Mouse (Mus musculus) MEL-GATA-1-ER (cell line): ENCODE results near the gene Siah2.
A peak's percentile ranks its signal among the peaks of the same experiment; 100 is the strongest.

Experiments
- DNase-seq: peaks from one replicate; pipeline ENCODE4 v3.0.0-alpha.2; 2012; ENCODE audit warnings: low read depth; ENCODE audit errors: extremely low read depth

Gene Siah2

GRCm38 (mm10) chr3:58671616-58672250 lies 20.5 kb downstream of the Siah2 start:
- no peak for DNase-seq

- no peak for DNase-seq
These were observed 28.2 kb downstream of the Siah2 start for GRCm38 (mm10) chr3:58663970-58664369.

- DNase-seq: no peak
These were observed 31.6 kb downstream of the Siah2 start for GRCm38 (mm10) chr3:58660636-58661035.

- peak; percentile 49 for DNase-seq
These were observed 34.8 kb downstream of the Siah2 start for GRCm38 (mm10) chr3:58657356-58657755.

- peak; percentile 49 for DNase-seq
These were observed 36.7 kb downstream of the Siah2 start for GRCm38 (mm10) chr3:58655362-58656130.

- DNase-seq: peak; percentile 34
These were observed 38.3 kb downstream of the Siah2 start for GRCm38 (mm10) chr3:58653907-58654306.

- peak; percentile 23 for DNase-seq
These were observed 41.9 kb downstream of the Siah2 start for GRCm38 (mm10) chr3:58650328-58650727.

GRCm38 (mm10) chr3:58647179-58647578 lies 45.0 kb downstream of the Siah2 start:
- DNase-seq: no peak

GRCm38 (mm10) chr3:58646180-58646579 lies 46.0 kb downstream of the Siah2 start:
- no peak for DNase-seq

GRCm38 (mm10) chr3:58636406-58637295 lies 55.5 kb downstream of the Siah2 start, which contains the start of gene Erich6:
Gene Erich6, minus strand, starts transcription at chr3:58637207.
- peak; percentile 79 for DNase-seq

GRCm38 (mm10) chr3:58631693-58632092 lies 60.5 kb downstream of the Siah2 start:
- DNase-seq: no peak

GRCm38 (mm10) chr3:58624981-58625380 lies 67.2 kb downstream of the Siah2 start:
- no peak for DNase-seq
